Mouse (Mus musculus) embryonic facial prominence, embryonic 10.5 days (tissue): ENCODE results near the gene 5730409E04Rik. TPM values are rescaled to one million over a fixed set of nuclear protein-coding genes. Genes with fewer than 3 reads are reported as not detected.

ENCODE experiments used
- DNase-seq: peaks from one replicate; pipeline ENCODE4 v3.0.0-alpha.2; 2017; ENCODE audit warnings: low spot score
- H3K27ac ChIP-seq: fragments of 300-500 bp; sonication (generic); replicated peaks from 2 replicates; pipeline ENCODE4 v1.5.1; 2016; ENCODE audit warnings: mild to moderate bottlenecking
- H3K27me3 ChIP-seq: fragments of 300-500 bp; sonication (generic); replicated peaks from 2 replicates; pipeline ENCODE4 v1.6.1; 2016; ENCODE audit warnings: low read depth, mild to moderate bottlenecking; ENCODE audit not compliant: poor library complexity, severe bottlenecking
- H3K36me3 ChIP-seq: fragments of 300-500 bp; sonication (generic); replicated peaks from 2 replicates; pipeline ENCODE4 v1.6.1; 2016; ENCODE audit warnings: mild to moderate bottlenecking, moderate library complexity
- H3K4me1 ChIP-seq: fragments of 300-500 bp; sonication (generic); 2 replicates; pipeline ENCODE4 v1.6.1; 2016
- H3K4me3 ChIP-seq: fragments of 300-500 bp; sonication (generic); 2 replicates; pipeline ENCODE4 v1.5.1; 2016; ENCODE audit warnings: mild to moderate bottlenecking, moderate library complexity
- H3K9me3 ChIP-seq: fragments of 300-500 bp; sonication (generic); 2 replicates; pipeline ENCODE4 v1.6.1; 2016; ENCODE audit warnings: mild to moderate bottlenecking
- WGBS: fragments of 180-500 bp; shearing (Covaris S2); methylation state at CpG from one replicate; pipeline ENCODE4 v1.1.7; 2016; 5-methylcytosine and 5-hydroxymethylcytosine counted together
- polyA plus RNA-seq: library from polyadenylated mRNA; unstranded; fragments of >200 nt; fragmentation: Nextera tagmentation; extraction: Ambion mirVana; gene quantifications from 2 replicates; pipeline ENCODE4 v1.2.1, GENCODE M21; 2016

5730409E04Rik gene
- polyA plus RNA-seq, 1 experiment from 2014 or later: 1.6 TPM

GRCm38 (mm10) chr4:126604141-126604540, 5.5 kb upstream of the 5730409E04Rik start:
- Histone ChIP-seq H3K4me1 (peaks cover 18% of the 10 kb centered on the region), H3K9me3 (no peaks in the 10 kb centered on the region), H3K36me3 (no peaks in the 10 kb centered on the region), H3K27ac (no peak overlapping the region), H3K27me3 (peaks cover 48% of the 10 kb centered on the region), H3K4me3 (no peak overlapping the region)
- no peak for DNase-seq
- WGBS: 85% methylated on average over 2 of the region's 2 CpGs

DNA sequence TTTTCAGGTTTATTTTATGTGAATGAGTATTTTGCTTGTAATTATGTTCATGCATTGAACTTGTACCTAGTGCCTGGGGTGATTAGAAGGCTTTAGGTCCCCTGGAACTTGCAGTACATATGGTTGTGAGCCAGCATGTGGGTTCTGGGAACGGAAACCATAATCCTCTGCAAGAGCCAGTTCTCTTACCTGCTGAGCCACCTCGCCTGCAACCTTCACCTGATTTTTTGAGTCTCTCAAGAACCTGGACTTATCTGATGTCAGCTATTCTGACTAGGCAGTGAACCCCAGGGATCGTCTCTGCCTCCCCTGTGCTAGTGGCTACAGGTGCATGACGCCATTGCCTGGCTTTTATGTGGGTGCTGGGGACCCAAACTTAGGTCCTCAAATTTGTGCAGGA, 3.9 kb upstream of the 5730409E04Rik start:
- Histone ChIP-seq H3K27me3 (peaks cover 51% of the 10 kb centered on the region), H3K27ac (no peak overlapping the region), H3K36me3 (no peaks in the 10 kb centered on the region), H3K4me1 (peaks cover 25% of the 10 kb centered on the region), H3K4me3 (no peak overlapping the region), H3K9me3 (no peaks in the 10 kb centered on the region)
- no peak for DNase-seq
- WGBS: 81% methylated on average over 4 of the region's 4 CpGs

GRCm38 (mm10) chr4:126611991-126612390, 2.4 kb downstream of the 5730409E04Rik start:
- Histone ChIP-seq H3K4me3 (no peak overlapping the region), H3K36me3 (peaks cover 9% of the 10 kb centered on the region; the same call in 1 of the 2 replicates), H3K9me3 (no peaks in the 10 kb centered on the region), H3K4me1 (peaks cover 10% of the 10 kb centered on the region), H3K27me3 (peaks cover 40% of the 10 kb centered on the region), H3K27ac (no peak overlapping the region)
- WGBS: 91% methylated on average over 17 of the region's 17 CpGs
- no peak for DNase-seq

DNA sequence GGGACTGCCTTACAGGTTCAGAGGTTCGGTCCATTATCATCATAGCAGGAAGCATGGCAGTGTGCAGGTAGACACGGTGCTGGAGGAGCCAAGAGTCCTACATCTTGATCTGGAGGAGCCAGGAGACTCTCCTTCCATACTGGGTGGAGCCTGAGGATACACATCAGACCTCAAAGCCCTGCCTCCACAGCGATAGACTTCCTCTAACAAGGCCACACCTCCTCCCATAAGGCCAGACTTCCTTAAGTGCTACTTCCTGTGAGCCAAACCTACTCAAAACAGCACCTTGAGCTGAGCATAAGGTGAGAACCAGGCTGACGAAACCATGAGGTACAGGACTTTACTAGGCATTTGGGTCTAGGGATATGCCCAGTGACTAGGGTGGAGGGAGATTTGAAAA, 6.7 kb downstream of the 5730409E04Rik start:
- Histone ChIP-seq H3K36me3 (peaks cover 9% of the 10 kb centered on the region; the same call in 1 of the 2 replicates), H3K27ac (no peak overlapping the region), H3K27me3 (peaks cover 56% of the 10 kb centered on the region), H3K4me3 (no peak overlapping the region), H3K4me1 (peaks cover 17% of the 10 kb centered on the region), H3K9me3 (0 out of 2 replicates have a peak, but pooled peaks cover 3% of the 10 kb centered on the region)
- WGBS: 87% methylated on average over 4 of the region's 4 CpGs
- DNase-seq: no peak

GRCm38 (mm10) chr4:126619691-126620330, 10.2 kb downstream of the 5730409E04Rik start:
- H3K4me1 ChIP-seq: peaks cover 17% of the 10 kb centered on the region
- DNase-seq: peak; percentile 73
- 0 out of 2 replicates have a peak, but pooled peaks cover 3% of the 10 kb centered on the region for H3K9me3 ChIP-seq
- WGBS: under 1% methylated on average over 33 of the region's 33 CpGs
- peak overlapping the region; percentile 57 for H3K4me3 ChIP-seq
- peak overlapping the region; percentile 90 for H3K27ac ChIP-seq
- no peaks in the 10 kb centered on the region for H3K36me3 ChIP-seq
- peaks cover 66% of the 10 kb centered on the region for H3K27me3 ChIP-seq

DNA sequence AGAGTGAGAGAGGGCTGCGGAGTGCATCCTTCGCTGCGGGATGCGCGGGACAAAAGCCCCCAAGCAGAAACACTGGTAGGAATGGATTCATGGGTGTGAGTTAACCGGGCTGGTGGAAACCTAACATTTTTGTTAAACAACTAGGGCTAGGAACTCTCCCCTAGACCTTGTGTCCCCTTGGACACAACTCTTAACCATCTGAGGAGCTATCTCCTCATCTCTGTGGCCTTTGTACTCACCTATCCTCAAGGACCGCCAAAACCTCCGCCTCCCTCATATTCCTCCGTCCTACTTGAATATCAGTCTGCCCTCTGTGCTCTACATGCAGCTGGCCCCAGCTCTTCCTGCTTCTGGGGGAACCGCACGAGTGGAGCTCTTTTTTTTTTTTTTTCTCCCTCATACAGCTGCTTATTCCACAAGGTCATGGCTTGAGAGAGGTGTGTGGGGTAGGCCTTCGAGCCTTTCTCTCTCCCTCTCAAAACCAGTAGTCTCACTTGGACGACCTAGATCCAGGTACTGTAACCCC, 10.8 kb downstream of the 5730409E04Rik start:
- Histone ChIP-seq H3K36me3 (no peaks in the 10 kb centered on the region), H3K4me1 (peaks cover 17% of the 10 kb centered on the region), H3K4me3 (peak overlapping the region; percentile 57), H3K27me3 (peaks cover 66% of the 10 kb centered on the region), H3K9me3 (0 out of 2 replicates have a peak, but pooled peaks cover 3% of the 10 kb centered on the region), H3K27ac (peak overlapping the region; percentile 90)
- no peak for DNase-seq
- 25% methylated on average over 13 of the region's 13 CpGs for whole genome bisulfite sequencing

DNA sequence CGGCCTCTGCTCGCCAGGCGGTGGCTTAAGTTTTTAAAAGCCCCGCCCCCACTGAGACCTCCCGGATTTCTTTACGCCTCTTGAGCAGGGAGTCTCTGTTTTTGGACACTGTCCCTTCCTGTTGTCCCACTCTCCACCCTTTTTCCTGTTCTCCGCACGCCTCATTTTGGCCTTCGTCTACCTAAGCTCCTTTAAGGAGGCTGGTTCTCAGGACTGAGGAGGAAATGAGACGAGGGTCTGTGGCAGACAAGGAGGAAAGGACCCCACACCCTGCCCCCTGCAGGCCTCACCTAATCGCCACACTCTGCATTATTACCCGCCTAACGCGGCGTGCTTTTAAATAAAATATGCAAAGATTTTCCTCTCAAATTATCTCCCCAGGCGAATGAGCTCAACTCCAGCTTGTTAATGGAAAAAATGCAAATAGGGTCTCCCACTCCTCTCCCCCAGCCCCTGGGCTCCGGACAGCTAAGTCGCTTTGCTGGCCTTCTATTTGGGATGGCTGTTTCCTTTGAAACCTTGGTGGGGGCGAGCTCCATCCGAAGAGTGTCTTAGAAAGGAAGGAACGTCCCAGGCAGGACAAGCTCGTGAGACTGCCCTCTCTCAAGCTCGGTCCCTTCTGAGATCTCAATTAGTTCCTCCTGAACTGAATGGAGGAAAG, 17.5 kb downstream of the 5730409E04Rik start:
- whole genome bisulfite sequencing: 2% methylated on average over 23 of the region's 23 CpGs
- Histone ChIP-seq H3K27ac (peak overlapping the region; percentile 57), H3K4me1 (peaks cover 14% of the 10 kb centered on the region), H3K27me3 (peaks cover 30% of the 10 kb centered on the region), H3K36me3 (no peaks in the 10 kb centered on the region), H3K4me3 (peak overlapping the region; percentile 48), H3K9me3 (no peaks in the 10 kb centered on the region)
- DNase-seq: peak; percentile 62

GRCm38 (mm10) chr4:126631922-126632321, 22.3 kb downstream of the 5730409E04Rik start:
- H3K27ac ChIP-seq: no peak overlapping the region
- peaks cover 19% of the 10 kb centered on the region for H3K27me3 ChIP-seq
- H3K4me1 ChIP-seq: peaks cover 20% of the 10 kb centered on the region
- no peaks in the 10 kb centered on the region for H3K36me3 ChIP-seq
- no peak for DNase-seq
- 56% methylated on average over 2 of the region's 2 CpGs for WGBS
- H3K9me3 ChIP-seq: no peaks in the 10 kb centered on the region
- H3K4me3 ChIP-seq: no peak overlapping the region

DNA sequence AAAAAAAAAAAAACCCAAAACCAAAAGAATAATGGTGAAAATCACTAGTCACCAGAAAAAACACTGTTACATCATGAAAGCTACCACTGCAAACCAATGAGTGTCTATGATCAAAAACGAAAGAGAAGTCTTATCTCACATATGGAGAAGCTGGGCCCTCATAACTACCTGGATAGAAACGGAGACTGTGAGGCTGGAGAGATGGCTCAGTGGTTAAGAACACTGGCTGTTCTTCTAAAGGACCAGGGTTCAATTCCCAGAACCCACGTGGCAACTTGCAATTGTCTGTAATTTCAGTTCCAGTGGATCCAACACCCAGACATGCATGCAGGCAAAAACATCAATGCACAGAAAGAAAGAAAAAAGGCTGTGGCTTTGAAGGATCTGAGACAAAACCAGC, 23.1 kb downstream of the 5730409E04Rik start:
- no peaks in the 10 kb centered on the region for H3K9me3 ChIP-seq
- H3K36me3 ChIP-seq: no peaks in the 10 kb centered on the region
- peaks cover 20% of the 10 kb centered on the region for H3K27me3 ChIP-seq
- no peak for DNase-seq
- no peak overlapping the region for H3K4me3 ChIP-seq
- H3K4me1 ChIP-seq: peaks cover 12% of the 10 kb centered on the region
- no peak overlapping the region for H3K27ac ChIP-seq
- WGBS: 65% methylated on average over 3 of the region's 3 CpGs

DNA sequence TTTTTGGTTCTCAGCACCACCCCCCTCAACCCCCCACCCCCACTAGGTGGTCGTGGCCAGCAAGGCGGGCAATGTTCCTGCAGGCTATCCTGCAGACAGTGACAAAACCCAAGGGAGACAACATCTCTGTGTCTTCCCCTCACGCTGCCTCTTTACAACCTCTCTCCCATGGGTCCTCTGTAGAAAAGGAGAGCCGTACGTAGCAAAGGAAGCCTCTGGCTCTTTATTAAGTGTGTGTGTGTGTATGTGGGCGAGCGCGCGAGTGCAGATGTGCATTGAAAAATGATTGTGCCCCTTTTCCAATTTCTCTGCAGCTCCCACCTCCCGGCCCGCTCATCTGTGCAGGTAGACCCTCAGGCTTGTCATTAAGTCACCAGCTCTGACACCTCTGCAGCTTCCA, 26.7 kb downstream of the 5730409E04Rik start:
- H3K27me3 ChIP-seq: peaks cover 17% of the 10 kb centered on the region
- H3K4me3 ChIP-seq: no peak overlapping the region
- peaks cover 9% of the 10 kb centered on the region; the same call in 1 of the 2 replicates for H3K4me1 ChIP-seq
- H3K9me3 ChIP-seq: no peaks in the 10 kb centered on the region
- H3K27ac ChIP-seq: no peak overlapping the region
- WGBS: 25% methylated on average over 11 of the region's 11 CpGs
- DNase-seq: no peak
- no peaks in the 10 kb centered on the region for H3K36me3 ChIP-seq

DNA sequence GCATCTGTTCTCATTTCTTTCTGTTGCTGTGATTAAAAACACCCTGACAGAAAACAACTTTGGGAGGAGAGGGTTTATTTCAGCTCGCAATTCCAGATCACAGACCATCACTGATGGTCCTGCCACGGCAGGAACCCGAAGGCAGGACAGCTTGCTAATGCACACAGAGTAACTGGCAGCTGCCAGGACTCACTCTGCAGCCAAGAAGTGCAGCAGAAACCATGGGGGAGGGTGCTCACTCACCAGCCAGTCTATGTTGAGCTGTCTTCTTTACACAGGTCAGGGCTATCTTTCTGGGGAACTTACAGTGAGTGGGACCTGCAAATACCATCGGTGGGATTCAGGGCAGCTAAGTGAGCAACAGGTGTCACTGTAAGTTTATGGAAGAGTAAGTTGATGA, 27.8 kb downstream of the 5730409E04Rik start:
- Histone ChIP-seq H3K9me3 (no peaks in the 10 kb centered on the region), H3K4me1 (peaks cover 9% of the 10 kb centered on the region; the same call in 1 of the 2 replicates), H3K4me3 (no peak overlapping the region), H3K27ac (no peak overlapping the region), H3K36me3 (no peaks in the 10 kb centered on the region), H3K27me3 (peaks cover 17% of the 10 kb centered on the region)
- WGBS: 70% methylated on average over 4 of the region's 4 CpGs
- no peak for DNase-seq

GRCm38 (mm10) chr4:126639339-126639738, 29.7 kb downstream of the 5730409E04Rik start:
- peaks cover 17% of the 10 kb centered on the region for H3K27me3 ChIP-seq
- peaks cover 9% of the 10 kb centered on the region; the same call in 1 of the 2 replicates for H3K4me1 ChIP-seq
- no peaks in the 10 kb centered on the region for H3K36me3 ChIP-seq
- DNase-seq: no peak
- 75% methylated on average over 7 of the region's 7 CpGs for WGBS
- no peak overlapping the region for H3K27ac ChIP-seq
- H3K4me3 ChIP-seq: no peak overlapping the region
- no peaks in the 10 kb centered on the region for H3K9me3 ChIP-seq

GRCm38 (mm10) chr4:126641901-126642300, 32.3 kb downstream of the 5730409E04Rik start:
- no peak overlapping the region for H3K27ac ChIP-seq
- H3K4me3 ChIP-seq: no peak overlapping the region
- no peaks in the 10 kb centered on the region for H3K9me3 ChIP-seq
- DNase-seq: no peak
- 51% methylated on average over 9 of the region's 9 CpGs for WGBS
- H3K36me3 ChIP-seq: no peaks in the 10 kb centered on the region
- no peaks in the 10 kb centered on the region for H3K4me1 ChIP-seq
- H3K27me3 ChIP-seq: peaks cover 2% of the 10 kb centered on the region
